Mouse (Mus musculus) testis, adult 2 months (tissue): ENCODE results near the gene Plscr3.

Experiments
- CTCF ChIP-seq: fragments of 200-500 bp; IDR thresholded peaks from 2 replicates; pipeline ENCODE4 v1.5.1; 2012; ENCODE audit warnings: low read depth, mild to moderate bottlenecking, inconsistent platforms, low read length, moderate library complexity; ENCODE audit not compliant: control insufficient read depth, insufficient read depth, insufficient replicate concordance
- POLR2A ChIP-seq: fragments of 200-500 bp; IDR thresholded peaks from 2 replicates; pipeline ENCODE4 v1.6.1; 2012; ENCODE audit warnings: low read depth, mild to moderate bottlenecking, inconsistent platforms, low read length, moderate library complexity; ENCODE audit not compliant: control insufficient read depth

DNA sequence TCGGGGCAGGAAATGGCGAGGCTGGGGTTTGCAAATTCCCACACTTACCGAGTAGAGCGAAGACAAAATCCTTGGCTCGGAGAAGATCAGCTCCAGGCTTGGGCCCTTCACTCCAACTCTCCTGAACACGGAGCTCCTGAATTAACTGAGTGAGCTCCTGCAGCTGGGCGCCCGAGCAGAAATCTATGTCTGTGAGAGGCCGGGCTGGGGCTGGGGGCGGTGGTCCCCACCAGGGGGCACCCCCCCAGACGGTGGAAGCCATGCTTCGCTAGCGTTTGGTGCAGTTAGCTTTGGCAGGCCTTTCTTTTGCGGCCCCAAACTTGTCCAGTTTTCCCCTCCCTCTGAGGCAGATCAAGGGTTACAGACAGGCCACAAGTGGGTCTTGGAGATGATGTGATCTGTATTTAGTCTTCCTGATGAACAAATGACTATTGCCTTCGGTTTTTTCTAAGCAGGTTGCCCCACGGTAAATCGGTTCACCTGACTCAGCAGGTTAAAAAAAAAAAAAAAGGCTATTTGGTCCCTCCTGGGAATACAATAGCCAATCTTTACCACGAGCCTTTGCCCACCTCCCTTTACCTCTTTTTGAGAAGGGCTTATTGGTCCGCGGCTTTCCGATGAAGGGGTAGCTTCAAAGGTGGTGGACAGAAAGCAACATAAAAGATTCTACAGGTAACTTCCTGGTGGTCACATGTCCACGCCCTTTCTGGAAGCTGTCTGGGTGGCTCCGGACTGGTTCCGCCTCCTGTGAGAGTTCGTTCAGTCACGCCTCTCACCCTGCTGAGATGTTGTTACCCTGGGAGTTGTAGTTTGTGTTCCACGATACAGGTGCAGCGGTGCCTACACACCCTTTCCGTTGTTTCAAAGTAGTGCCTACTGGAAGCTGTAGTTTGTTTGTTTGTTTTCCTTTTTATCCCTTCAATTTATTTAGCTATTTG, 40.9 kb upstream of the Plscr3 start, which contains the start of gene Tmem102:
- TF ChIP-seq POLR2A, result no peak
- TF ChIP-seq CTCF, result no peak
